Comparison of ENCODE assay signal across 8 mouse cellular contexts in genomic region chr9:44737240-44737949, GRCm38 (mm10). TPM values are rescaled to one million over a fixed set of nuclear protein-coding genes. Genes with fewer than 3 reads are reported as not detected.
A peak's percentile ranks its signal among the peaks of the same experiment; 100 is the strongest.
DNase-seq lines count a peak whose midpoint lies in the region; ATAC-seq and TF ChIP-seq lines count a peak whose summit lies in the region.

No protein-coding gene starts in this region.

- no peak for TF ChIP-seq EP300 in heart, postnatal 0 days (IDR thresholded peaks at IDR 0.05; ENCODE audit: low read depth)

- no peak for TF ChIP-seq CTCF in heart, postnatal 0 days (IDR thresholded peaks at IDR 0.05; ENCODE audit: low read depth)

- H3K4me1 ChIP-seq in heart, postnatal 0 days (ENCODE audit: control insufficient read depth, insufficient read depth) = peaks cover 6% of the 10 kb centered on the region; the same call in 1 of the 2 replicates
- peaks cover 46% of the 10 kb centered on the region for H3K4me1 ChIP-seq in limb, embryonic 13.5 days

- no peak overlapping the region for H3K9ac ChIP-seq in heart, postnatal 0 days (replicated peaks; ENCODE audit: low read depth, low read length)
- no peak overlapping the region for H3K9ac ChIP-seq in limb, embryonic 13.5 days

- peak; percentile 28 for ATAC-seq in heart, postnatal 0 days (ENCODE audit: insufficient read depth, low read depth)
- ATAC-seq in limb, embryonic 13.5 days (ENCODE audit: low FRiP score, low read depth) = peak; percentile 30; the same call in 1 of the 2 replicates
- ATAC-seq in inflammation-experienced regulatory T-cells, adult 6 months = no peak

- peak; percentile 90 for DNase-seq in adipocyte (ENCODE audit: low spot score)
- DNase-seq in embryo, embryonic 9.5 days (ENCODE audit: extremely low spot score) = peak; percentile 42
- peak; percentile 51 for DNase-seq in heart, postnatal 0 days (ENCODE audit: low spot score)
- DNase-seq in yolk sac, embryonic 10.5 days (ENCODE audit: low spot score) = peak; percentile 56
- no peak for DNase-seq in natural killer cell, adult 2 months (ENCODE audit: low spot score in 2 of 2)
- no peak for DNase-seq in thymus, postnatal 25 days

- 0 out of 2 replicates have a peak, but pooled peaks cover 5% of the 10 kb centered on the region for H3K36me3 ChIP-seq in heart, postnatal 0 days (replicated peaks; ENCODE audit: control insufficient read depth, insufficient read depth, low read length)
- peaks cover 13% of the 10 kb centered on the region for H3K36me3 ChIP-seq in limb, embryonic 13.5 days

- WGBS in heart, postnatal 0 days = 24% methylated on average over 8 of the region's 8 CpGs
- WGBS in limb, embryonic 13.5 days = 14% methylated on average over 8 of the region's 8 CpGs

- H3K9me3 ChIP-seq in heart, postnatal 0 days (replicated peaks; ENCODE audit: control insufficient read depth, low read length) = no peaks in the 10 kb centered on the region
- H3K9me3 ChIP-seq in limb, embryonic 13.5 days = no peaks in the 10 kb centered on the region

- H3K27me3 ChIP-seq in heart, postnatal 0 days (ENCODE audit: control insufficient read depth, insufficient read depth, low read length) = no peaks in the 10 kb centered on the region
- H3K27me3 ChIP-seq in limb, embryonic 13.5 days = peaks cover 7% of the 10 kb centered on the region; the same call in 1 of the 2 replicates

- H3K4me2 ChIP-seq in heart, postnatal 0 days (ENCODE audit: low read depth, low read length) = no peak overlapping the region
- peak overlapping the region; percentile 34 for H3K4me2 ChIP-seq in limb, embryonic 13.5 days (replicated peaks)

- no peak overlapping the region for H3K4me3 ChIP-seq in heart, postnatal 0 days (ENCODE audit: low read depth, low read length)
- no peak overlapping the region for H3K4me3 ChIP-seq in limb, embryonic 13.5 days

- H3K27ac ChIP-seq in heart, postnatal 0 days (ENCODE audit: low read depth) = peak overlapping the region; percentile 78
- peak overlapping the region; percentile 90 for H3K27ac ChIP-seq in limb, embryonic 13.5 days

RNA-seq across cellular contexts. Expression of gene Phldb1, which starts 2.4 kb away (rescaled TPM):
- 96.0 and 138 TPM in 2 replicates for total RNA-seq in heart, postnatal 0 days (2014; rRNA removed; ENCODE audit: low replicate concordance)
- 25.8 and 28.0 TPM in 2 replicates for polyA plus RNA-seq in heart, postnatal 0 days (2015; fragmentation: Nextera tagmentation; extraction: Ambion mirVana)
- polyA plus RNA-seq in limb, embryonic 13.5 days (2015; fragmentation: Nextera tagmentation; extraction: Ambion mirVana) = 45.3 and 46.1 TPM in 2 replicates
- polyA plus RNA-seq in inflammation-experienced regulatory T-cells, adult 6 months (2017; shearing (Covaris generic)) = under 1 TPM; 0.41 to 0.92 (median 0.58) TPM

RNA-seq across cellular contexts. Expression of gene Arcn1, which starts 30.2 kb away (rescaled TPM):
- total RNA-seq in heart, postnatal 0 days (2014; rRNA removed; ENCODE audit: low replicate concordance) = 71.6 and 80.1 TPM in 2 replicates
- polyA plus RNA-seq in heart, postnatal 0 days (2015; fragmentation: Nextera tagmentation; extraction: Ambion mirVana) = 69.5 and 78.3 TPM in 2 replicates
- polyA plus RNA-seq in limb, embryonic 13.5 days (2015; fragmentation: Nextera tagmentation; extraction: Ambion mirVana) = 207 and 225 TPM in 2 replicates
- 100 to 1,000 TPM in 1 of 3 experiments, 10 to 100 TPM in 2; 64.6 to 101 (median 67.3) TPM for polyA plus RNA-seq in inflammation-experienced regulatory T-cells, adult 6 months (2017; shearing (Covaris generic))

RNA-seq across cellular contexts. Expression of gene Ift46, which starts 30.3 kb away (rescaled TPM):
- total RNA-seq in heart, postnatal 0 days (2014; rRNA removed; ENCODE audit: low replicate concordance) = 10.0 and 41.0 TPM in 2 replicates
- polyA plus RNA-seq in heart, postnatal 0 days (2015; fragmentation: Nextera tagmentation; extraction: Ambion mirVana) = 49.5 and 60.6 TPM in 2 replicates
- 146 and 152 TPM in 2 replicates for polyA plus RNA-seq in limb, embryonic 13.5 days (2015; fragmentation: Nextera tagmentation; extraction: Ambion mirVana)
- 10 to 100 TPM; 43.4 to 67.5 (median 47.3) TPM for polyA plus RNA-seq in inflammation-experienced regulatory T-cells, adult 6 months (2017; shearing (Covaris generic))

Comparison
In these comparisons a context has a peak if more than half of its experiments do, and no peak if none do; other contexts are left out.
1. DNase-seq: peak in adipocyte (single experiment), embryo, embryonic 9.5 days (single experiment), heart, postnatal 0 days (single experiment) and yolk sac, embryonic 10.5 days (single experiment); none in natural killer cell, adult 2 months (0 of 2) and thymus, postnatal 25 days (single experiment).
2. RNA of gene Phldb1, which starts 2.4 kb away (polyA plus RNA-seq): 45.3 to 46.1 TPM in limb, embryonic 13.5 days and 25.8 to 28.0 TPM in heart, postnatal 0 days; 0.41 to 0.92 TPM in inflammation-experienced regulatory T-cells, adult 6 months; every median in the first group is over 10 times any median in the second.